Mouse (Mus musculus): ENCODE results near the gene Hs1bp3.

GRCm38 (mm10) chr12:8379795-8380521, 66.7 kb downstream of the Hs1bp3 start:
- TF ChIP-seq CTCF (IDR thresholded peaks at IDR 0.05; ENCODE audit: extremely low read depth, insufficient read depth, low read length), result no peak
- no peak for TF ChIP-seq POLR2A (IDR thresholded peaks at IDR 0.05; ENCODE audit: extremely low read depth, insufficient read depth, low read length)

Data from cortical plate, adult 2 months (tissue).